Mouse (Mus musculus): ENCODE results near the gene Rbpj. TPM values are rescaled to one million over a fixed set of nuclear protein-coding genes. Genes with fewer than 3 reads are reported as not detected.

Gene Rbpj
- polyA plus RNA-seq (2014; fragmentation: Illumina TruSeq; extraction: RNeasy Lipid Tissue Mini Kit (QIAGEN cat#74804); ENCODE audit: low read depth, low replicate concordance): 47.1 TPM

GRCm38 (mm10) chr5:53465883-53466282 lies at the start of gene Rbpj:
TSS of gene Rbpj (plus strand) at chr5:53466152.

Other genes starting within 250 kb of the Rbpj start
- gene Smim20, start 199.1 kb upstream of the Rbpj start, polyA plus RNA-seq (2014; fragmentation: Illumina TruSeq; extraction: RNeasy Lipid Tissue Mini Kit (QIAGEN cat#74804); ENCODE audit: low read depth, low replicate concordance): 15.8 TPM
- 27.8 TPM for gene Cckar, start 241.6 kb downstream of the Rbpj start, polyA plus RNA-seq (2014; fragmentation: Illumina TruSeq; extraction: RNeasy Lipid Tissue Mini Kit (QIAGEN cat#74804); ENCODE audit: low read depth, low replicate concordance)

All from kidney, adult 10 weeks (tissue).